Mouse (Mus musculus) kidney, postnatal 14 days (tissue): ENCODE data around the gene Prrxl1.

ENCODE experiments used
- DNase-seq: peaks from one replicate; pipeline ENCODE4 v3.0.0; 2022; ENCODE audit warnings: mixed read lengths

The Prrxl1 gene

DNA sequence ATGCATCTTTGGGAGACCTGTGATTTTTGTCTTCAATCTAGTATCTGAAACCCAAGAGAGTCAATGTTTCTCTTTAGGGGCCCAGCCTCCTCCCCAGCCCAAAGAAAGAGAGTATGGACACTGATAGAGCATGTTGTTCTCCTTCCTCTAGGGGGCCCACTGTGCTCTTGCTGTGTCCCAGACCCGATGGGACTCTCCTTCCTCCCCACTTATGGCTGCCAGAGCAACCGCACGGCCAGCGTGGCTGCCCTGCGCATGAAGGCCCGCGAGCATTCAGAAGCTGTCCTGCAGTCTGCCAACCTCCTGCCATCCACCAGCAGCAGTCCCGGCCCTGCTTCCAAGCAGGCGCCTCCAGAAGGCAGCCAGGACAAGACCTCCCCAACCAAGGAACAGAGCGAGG, 29.4 kb downstream of the Prrxl1 start:
- no peak for DNase-seq

DNA sequence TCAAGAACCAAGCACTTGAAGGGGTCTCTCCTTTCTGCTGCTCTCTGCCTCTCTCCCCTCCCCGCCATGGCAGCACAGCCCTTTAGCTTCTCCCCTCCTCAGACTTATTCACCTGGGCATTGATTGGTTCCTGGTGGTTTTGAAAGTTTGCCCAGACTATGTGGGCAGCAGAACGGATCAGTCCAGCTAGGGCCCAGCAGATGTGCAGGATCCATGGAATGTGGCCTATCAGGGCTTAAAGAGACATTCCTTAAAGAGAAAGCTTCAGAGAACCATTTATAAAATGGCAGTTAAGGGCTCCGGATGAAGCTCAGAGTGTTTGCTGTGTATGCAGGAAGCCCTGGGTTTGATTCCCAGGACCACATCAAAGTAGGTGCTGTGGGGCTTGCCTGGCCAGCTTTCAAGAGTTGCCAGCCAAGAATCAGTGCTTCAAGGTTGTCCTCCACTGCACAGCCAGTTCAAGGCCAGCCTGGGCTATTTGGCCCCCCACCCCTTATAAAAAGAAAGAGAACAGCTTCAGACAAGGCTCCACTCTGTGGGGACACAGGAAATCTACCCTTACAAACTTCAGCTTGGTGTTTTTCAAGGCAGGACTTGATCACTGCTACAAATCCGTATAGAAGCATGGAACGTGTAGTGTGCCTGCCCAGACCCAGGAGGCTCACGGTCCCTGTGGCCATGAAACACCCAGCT, 33.8 kb downstream of the Prrxl1 start:
- DNase-seq: no peak

DNA sequence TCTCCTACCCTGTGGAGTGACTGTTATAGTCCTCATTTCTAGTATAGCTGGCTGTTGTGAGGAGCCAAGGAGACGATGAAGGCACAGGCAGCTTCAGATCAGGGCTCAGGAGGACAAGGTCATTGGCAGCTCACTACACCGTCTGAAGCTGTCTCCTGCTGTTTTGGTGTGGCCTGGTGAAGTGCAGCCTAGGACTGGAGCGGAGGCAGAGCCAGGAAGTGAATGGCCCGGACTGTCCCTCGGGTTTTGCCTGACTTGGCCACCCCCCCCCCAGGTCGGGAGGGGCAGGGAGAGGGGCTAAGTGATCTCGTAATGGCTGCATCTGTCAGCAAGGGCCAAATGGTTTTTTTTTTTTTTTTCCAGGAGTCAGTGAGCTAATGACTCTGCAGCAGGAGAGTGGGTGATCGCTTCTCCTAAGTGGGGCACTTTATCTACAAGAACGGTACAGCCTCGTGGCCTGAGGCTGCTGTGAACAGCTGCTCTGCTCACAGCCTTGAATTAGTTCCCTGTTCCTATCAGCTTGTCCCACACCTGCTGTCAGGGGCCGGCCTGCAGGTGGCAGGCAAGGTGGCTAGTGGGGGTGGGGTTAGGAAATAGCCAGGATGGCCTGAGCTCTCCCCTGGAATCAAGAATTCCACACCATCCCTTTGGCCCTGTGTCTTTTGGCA, 34.9 kb downstream of the Prrxl1 start:
- DNase-seq: no peak

DNA sequence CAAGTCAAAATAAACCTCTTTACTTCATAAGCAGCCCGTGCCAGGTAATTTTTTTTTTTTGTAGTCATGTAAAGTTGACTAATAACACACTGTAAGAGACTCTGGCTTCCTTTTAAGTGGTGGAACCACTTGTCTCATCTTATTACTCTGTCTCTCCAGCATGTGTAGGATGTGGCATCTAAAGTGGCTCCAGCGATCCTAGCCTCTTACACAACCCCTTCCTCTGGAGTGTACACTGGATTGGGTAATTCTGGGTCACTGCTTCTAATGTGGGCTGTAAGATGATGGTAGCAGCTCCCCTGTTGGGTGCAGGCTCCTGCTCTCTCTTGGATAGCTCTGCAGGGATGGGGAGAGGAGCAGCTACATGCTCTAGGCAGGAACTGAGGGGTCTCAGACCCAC, 39.3 kb downstream of the Prrxl1 start:
- DNase-seq: no peak

DNA sequence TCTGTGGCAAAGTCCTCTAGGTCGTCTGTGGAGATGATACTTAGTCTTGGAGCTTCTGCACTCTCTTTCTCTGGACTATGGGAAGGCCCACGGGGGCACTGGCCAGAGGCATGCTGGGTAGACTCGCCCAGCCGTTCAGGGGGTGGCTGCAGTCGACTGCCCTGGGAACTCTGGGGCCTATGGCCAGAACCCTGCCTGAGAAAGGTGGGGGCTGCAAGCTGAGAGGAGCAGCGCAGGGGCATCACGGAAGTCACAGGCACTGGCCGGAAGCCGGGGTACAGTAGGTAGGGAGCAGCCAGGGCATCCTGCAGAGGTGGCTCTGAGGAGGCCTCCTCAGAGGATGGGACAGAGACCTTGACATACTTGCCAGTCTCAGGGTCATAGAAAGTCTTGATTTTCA, 60.6 kb downstream of the Prrxl1 start:
- DNase-seq: no peak

DNA sequence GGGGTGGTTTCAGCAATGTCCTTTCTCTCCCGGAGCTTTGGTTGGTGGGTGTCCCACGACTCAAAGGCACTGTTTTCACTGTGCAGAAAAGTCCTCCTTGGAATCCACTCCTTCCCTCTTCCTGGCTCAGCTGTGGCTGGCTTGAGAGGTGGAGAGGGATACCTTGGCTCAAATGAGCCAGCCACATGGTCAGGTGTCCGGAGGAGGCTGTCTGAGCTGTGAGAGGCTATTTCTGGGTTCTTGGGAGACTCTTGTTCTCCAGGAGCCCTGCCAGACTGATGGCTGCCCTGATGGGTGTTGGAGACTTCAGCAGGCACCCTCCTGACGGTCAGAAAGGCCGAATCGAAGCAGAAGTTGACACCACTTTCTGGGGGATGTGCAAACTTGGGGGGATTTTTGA, 63.9 kb downstream of the Prrxl1 start:
- no peak for DNase-seq

DNA sequence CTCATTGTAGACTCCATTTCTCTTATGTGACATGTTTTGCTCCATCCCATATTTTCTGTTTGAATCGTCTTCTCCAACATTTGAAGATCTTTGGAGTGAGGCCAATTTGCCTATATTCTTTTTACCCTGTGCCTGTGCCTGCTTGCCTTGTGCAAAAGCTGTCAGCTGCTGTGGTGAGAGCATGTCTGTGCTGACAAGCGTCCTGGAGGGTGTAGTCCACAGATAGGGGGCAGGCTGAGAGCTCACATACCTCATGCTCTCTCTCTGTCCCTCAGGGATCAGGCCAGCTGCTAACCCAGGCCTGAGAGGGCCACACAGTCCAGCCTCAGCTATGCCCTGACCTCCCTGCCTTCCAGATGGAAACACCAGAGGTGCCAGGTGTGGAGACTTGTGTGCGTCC, 74.0 kb downstream of the Prrxl1 start:
- DNase-seq: no peak

DNA sequence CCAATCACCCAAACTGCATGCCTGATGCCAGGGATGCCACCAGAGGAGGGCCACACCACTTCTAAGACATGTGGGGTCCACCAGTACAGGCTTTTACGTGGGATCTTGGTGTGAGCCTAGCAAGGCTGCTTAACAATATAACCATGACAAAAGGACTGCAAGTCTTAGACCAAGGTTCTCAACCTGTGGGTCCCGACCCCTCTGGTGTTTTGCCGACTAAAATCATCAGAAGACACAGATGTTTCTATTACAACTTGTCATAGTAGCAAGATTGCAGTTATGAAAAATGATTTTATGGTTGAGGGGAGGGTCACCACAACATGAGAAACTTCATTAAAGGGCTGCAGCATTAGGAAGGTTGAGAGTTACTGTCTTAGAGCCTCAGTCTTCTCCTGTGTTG, 79.4 kb downstream of the Prrxl1 start:
- no peak for DNase-seq

DNA sequence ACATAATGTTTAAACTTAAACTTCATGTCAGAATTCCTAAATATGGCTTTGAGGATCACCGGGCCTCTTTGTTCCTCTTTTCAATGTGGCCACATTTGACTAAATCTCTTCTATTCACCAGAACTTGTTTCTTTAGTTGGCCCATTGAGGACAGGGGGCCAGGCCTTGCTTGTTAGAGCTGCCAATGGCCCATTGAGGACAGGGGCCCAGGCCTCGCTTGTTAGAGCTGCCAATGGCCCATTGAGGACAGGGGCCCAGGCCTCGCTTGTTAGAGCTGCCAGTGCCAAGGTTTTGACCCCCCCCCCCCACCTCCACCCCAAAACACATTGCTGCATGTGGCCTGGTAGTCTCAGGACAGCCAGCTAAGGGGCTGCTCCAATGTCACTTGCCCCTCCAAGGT, 82.4 kb downstream of the Prrxl1 start:
- no peak for DNase-seq

DNA sequence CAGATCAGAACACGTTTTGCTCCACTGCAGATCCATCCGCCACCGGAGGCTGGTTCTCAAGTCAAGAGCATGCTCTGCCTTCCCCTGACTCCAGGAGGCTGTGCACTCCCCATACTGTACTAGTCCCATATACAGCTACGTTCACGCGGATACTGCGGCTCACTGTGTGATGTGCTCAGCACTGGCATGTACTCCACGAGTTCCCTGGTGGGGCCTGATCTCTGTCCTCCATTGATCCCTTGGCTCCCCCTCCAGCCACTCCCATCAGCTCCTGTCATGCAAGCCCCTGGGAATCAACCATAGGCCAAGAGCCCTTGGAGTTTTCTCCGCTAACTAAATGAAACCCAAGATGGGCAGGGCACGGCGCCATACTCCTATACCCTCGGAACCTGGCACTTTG, 83.3 kb downstream of the Prrxl1 start:
- no peak for DNase-seq

DNA sequence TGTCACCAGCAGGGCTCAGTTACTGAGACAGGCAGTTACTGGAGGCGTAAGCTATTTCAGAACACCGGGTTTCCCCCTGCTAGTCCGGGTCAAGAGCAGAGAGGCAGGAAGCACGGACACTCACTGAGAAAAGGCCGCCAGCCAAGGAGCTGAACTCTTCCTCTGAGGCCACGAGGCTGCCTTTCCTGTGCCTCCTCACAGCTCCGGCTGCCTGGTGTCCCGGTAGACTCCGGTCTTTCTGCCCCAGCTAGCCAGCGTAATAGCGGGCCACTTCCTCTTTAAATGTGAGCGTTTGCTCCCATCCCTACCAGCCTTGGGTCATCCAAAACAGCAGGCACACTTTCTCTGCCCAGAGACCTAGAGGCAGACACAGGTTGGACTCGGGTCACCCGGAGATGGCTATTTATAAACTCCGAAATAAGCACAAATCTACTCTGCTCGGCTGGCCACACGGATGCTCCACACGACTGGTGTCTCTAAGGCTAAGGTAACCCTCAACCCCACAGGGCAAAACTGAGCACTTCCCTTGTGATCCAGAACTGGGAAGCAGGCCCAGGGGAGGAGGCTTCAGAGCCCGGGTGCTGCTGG, 84.1 kb downstream of the Prrxl1 start:
- peak; percentile 62 for DNase-seq

DNA sequence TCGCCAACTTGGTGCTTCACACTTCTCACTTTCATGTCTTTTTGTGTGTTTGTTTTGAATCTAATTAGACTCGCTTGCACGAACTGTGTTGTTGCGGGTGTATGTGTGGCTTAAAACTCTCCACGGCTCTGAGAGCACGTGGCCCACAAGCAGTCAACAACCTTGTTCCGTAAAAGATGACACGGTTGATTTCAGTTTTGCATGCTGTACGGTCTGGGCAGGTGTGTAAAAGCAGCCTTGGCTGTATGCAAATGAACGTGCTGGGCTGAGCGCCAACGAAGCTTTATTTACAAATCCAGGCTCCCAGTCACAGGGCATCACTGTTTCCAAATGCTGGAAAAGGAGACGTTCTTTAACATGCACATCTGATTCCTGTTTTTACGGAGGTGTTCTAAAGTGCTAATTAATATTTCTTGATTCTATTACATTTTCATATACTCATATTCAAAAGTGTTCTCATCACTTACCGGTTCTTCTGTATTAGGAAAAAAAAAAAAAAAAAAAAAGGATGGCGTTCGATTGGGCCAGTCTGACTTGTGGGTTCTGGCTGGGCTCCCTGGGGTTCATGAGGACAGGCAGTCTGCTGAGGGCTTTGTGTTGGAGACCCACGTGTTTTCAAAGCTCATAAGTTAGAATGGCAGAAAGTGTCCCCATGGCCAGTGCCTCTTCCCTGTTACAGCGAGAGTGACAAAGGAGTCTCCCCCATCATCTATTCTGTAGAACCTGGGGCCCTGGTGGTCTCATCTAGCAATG, 85.0 kb downstream of the Prrxl1 start:
- DNase-seq: peak; percentile 40

DNA sequence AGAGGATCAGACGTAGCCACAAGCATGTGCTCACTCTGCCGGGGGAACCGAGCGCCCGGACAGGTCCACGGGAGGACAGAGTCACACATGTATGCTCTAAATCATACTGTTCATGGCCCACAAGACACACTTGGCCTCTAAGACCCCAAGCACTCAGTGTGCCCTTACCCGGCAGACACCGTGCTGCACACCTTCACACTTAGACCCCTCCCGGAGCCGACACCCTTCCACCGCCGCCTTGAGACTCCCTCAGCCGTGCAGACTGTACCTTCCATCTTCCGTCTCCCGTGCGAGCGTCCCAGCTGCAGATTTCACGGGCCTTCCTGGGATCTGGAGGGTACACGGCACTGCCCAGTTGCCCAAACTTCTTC, 85.5 kb downstream of the Prrxl1 start:
- no peak for DNase-seq

DNA sequence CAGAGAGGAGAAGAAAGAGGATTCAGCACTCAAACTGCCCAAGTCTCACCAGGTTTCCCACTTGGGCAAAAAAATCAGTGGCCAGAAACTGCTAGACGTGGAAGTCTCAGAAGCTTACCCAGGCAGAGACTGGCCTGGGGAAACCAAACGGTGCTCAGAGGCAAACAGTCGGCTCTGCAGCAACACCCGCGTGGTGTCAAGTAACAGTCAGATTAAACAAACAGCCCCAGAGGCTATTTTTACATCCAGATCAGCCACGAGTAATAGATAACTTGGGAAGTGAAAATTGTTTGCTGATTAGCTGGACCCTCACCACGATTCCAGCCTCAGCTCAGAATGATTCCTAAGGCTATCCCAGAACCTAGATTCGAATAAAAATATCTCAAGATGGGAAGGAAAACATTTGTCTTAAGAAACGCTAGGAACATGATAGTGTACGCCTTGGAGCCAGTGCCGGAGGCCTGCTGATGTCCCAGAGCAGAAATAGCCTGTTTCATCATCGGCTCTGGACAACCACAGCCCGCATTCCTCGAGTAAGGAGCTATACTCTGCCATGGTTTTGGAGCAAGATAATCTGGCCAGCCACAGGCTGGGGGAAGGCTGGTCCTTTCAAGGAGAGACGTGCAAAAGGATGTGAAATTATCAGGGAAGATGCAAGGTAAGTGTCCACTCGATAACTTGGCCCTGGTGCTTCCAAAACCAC, 86.1 kb downstream of the Prrxl1 start, which contains the start of gene 3425401B19Rik:
Gene 3425401B19Rik, minus strand, starts transcription at position 170 of the 703 bp plus-strand sequence.
- DNase-seq: no peak

DNA sequence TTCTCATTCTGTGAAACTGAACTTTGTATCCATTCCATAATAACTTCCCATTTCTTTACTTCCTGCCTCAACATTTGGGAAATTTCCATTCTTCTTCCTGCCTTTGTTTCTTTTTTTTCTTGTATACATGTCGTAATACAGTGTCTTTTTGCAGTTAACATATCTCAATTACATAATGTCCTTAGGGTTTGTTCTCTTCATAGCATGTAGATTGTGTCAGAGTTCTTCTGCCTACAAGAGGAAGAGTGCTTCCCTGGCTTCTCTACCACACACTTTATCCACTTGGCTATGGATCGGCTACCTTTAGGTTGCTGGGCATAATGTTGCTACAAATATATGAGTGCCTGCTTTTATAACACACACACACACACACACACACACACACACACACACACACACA, 96.7 kb downstream of the Prrxl1 start:
- no peak for DNase-seq

DNA sequence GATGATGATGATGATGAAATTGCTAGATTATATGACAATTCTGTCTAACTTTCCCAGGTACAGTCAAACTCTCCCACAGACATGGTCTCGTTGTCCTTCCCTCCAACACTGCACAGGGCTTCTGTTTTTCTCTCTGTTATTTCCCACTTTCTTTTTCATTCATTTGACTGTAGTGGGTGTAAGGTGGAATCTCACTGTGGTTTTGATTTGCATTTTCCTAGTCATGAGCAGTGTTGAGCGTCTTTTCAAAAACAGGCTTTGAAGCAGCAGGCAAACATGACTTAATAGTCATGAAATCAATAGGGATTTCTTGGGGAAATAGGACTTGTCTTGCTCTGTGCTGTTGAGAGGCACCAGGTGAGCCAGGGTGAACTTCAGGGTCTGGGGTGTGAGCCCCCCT, 97.1 kb downstream of the Prrxl1 start:
- no peak for DNase-seq

DNA sequence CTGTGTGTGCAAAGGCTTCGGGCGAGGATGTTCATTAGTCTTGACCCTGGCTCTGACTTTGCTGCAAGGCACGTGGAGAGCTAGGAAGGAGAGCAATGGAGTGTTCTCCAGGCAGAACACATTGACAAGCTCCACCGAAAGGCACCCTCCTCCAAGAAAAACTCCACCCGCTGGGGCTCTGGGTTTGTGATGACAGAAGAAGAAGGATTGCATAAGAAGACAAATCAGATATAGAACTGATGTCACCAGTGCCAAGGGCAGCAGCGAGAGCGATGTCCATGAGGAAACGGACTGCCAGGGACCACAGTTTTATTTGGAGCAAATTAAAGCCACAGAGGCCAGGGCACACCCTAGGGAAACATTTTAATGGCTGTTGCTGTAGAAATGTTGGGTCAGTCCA, 98.6 kb downstream of the Prrxl1 start:
- DNase-seq: no peak

DNA sequence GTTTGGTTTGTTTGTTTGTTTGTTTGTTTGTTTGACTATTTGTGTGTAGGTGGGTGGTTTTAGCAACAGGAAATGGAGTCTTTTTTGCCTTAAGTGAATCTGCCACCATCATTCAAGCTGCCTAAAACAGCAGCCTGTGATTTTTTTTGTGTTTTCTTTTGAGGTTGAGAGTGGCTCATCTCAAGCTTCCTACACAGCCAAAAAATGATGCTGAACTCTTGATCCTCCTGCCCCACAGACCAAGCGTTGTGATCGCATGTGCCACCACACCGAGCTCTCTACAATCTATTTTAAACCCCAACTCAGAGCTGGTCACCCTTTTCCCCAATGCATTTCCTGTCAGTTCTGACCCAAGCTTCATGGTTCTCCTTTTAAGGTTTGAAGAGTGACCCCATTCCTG, 99.3 kb downstream of the Prrxl1 start:
- no peak for DNase-seq
